Mouse (Mus musculus): ENCODE results near the gene Clk1.

- TF ChIP-seq POLR2A (IDR thresholded peaks at IDR 0.05; ENCODE audit: insufficient read length, low read depth), result no peak
- TF ChIP-seq MYOD1 (IDR thresholded peaks at IDR 0.05; ENCODE audit: control insufficient read depth in 1 of 3, insufficient read length in 2 of 3, low read depth in 2 of 3), result no peak
- TF ChIP-seq CEBPB (IDR thresholded peaks at IDR 0.05; ENCODE audit: insufficient read depth, poor library complexity, severe bottlenecking), result no peak
- no peak for TF ChIP-seq USF1 (IDR thresholded peaks at IDR 0.05; ENCODE audit: low read depth)
Measured at GRCm38 (mm10) chr1:58375574-58376147, 48.2 kb downstream of the Clk1 start.
